Mouse (Mus musculus): ENCODE data around the gene Ube2g2.

Ube2g2 gene

GRCm38 (mm10) chr10:77606855-77607254, 15.2 kb upstream of the Ube2g2 start:
- DNase-seq: no peak

- peak; percentile 43 for DNase-seq
Observed at GRCm38 (mm10) chr10:77607441-77607840, 14.6 kb upstream of the Ube2g2 start.

DNA sequence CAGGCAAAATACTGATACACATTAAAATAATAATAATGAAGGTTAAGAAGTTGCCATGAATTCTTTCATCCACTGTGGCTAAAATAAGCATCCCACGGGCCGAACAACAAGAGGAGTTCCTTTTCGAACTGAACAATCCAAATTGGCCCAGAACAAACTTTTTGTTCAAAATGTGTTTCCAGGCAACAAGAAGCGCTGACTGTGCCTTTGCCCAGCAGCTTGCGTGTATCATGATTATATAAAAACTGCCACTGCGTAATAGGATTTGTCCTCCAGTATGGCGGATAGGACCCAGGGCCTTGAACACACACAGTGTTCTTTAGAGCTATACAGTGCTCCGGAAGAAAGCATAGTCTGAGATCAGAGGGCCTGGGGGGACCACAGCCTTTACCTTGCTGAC, 13.5 kb upstream of the Ube2g2 start:
- no peak for DNase-seq

DNA sequence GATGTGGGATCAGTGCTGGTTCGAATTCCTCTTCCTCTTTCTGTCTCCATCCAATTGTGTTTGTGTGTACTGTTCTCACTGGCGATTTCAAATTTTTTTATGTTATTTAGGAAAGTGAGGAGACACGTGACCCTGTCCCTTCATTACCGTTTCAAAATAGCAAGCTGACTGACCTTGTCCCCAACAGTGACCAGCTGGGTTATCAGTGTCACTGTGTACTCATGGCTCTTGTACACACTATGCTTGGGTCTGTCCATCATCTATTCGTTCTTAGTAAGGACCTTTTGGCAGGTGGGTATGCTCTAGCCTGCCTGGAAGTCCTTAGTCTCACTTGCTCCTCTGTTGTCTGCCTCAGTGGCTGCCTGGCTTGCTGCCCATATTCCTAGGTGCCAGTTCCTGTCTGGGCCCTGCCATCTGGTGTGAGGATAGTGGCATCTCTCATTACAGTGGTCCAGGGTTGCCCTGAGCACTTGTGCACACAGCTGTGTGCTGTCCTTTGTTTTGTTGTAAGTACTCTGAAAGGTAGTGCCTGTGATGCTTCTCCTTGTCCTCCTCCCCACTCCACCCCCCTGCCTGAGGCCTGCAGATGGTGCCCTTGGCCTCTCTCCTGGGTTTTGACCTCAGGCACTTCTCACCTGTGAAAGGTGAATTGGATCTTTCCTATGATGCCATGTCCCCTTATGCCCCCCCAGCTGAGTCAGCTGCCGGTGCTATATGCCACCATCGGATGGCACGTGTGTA, 11.7 kb upstream of the Ube2g2 start:
- DNase-seq: no peak

- peak; percentile 84 for DNase-seq
Observed at GRCm38 (mm10) chr10:77613409-77613808, 8.7 kb upstream of the Ube2g2 start.

- DNase-seq: no peak
Observed at GRCm38 (mm10) chr10:77615647-77616046, 6.4 kb upstream of the Ube2g2 start.

DNA sequence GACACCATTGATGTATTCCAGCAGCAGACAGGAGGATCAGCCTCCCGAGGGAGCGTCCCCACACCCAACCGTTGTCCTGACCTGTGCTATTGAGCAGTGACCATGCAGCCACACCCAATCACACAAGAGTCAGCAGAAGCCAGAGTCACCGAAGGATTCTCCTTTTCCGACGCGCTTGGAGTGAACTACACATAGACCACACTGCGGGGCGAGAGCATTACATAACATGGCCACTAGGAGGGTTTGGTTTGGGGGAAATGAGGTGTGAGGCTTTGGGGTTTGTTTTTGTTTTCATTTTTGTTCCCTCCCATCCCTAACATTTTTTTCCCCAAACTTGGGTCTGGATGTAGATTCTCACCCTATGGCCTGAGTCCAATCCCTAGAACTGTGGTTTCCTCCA, 5.9 kb upstream of the Ube2g2 start:
- DNase-seq: no peak

- peak; percentile 40 for DNase-seq
Observed at GRCm38 (mm10) chr10:77616926-77617325, 5.1 kb upstream of the Ube2g2 start.

DNA sequence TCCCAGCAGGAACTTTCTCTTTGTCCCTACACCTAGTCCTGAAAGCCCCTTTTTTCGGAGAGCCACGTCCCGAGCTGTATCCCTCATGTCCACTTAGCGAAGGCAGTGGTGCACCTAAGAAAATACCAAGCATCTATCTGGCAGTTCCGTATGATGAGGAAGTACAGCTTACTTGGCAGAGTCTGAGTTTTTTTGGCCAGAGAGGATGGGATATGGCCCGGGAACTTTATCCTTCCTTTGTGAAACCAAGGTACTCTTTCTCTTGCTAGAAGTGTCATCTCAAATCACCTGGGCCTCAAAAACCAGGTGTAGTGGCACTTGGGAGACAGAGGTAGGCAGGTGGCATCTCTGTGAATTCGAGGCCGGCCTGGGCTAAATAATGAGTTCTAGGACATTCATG, 529 bp upstream of the Ube2g2 start:
- no peak for DNase-seq

GRCm38 (mm10) chr10:77623069-77623492, 1.0 kb downstream of the Ube2g2 start:
- no peak for DNase-seq

GRCm38 (mm10) chr10:77623639-77624400, 1.7 kb downstream of the Ube2g2 start:
- DNase-seq: no peak

- DNase-seq: no peak
Observed at GRCm38 (mm10) chr10:77624570-77624995, 2.5 kb downstream of the Ube2g2 start.

DNA sequence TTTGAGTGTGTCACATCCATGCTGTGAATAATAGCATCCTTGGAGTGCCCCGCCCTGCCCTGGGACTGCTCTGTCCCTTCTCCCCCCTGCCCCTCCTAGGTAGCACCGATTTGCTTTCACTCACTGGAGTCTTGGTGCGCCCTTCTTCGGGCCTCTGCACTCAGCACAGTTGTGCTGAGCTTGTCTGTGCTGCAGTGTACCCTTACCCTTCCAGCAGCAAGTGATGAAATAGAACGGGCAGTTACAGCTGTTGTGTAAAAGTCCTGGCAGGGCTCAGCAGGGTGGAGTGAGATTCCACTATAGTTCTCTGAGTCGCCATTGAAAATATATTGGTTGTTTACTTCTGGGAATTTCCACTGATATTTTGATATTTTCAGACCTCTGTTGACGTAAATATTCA, 4.0 kb downstream of the Ube2g2 start:
- no peak for DNase-seq

DNA sequence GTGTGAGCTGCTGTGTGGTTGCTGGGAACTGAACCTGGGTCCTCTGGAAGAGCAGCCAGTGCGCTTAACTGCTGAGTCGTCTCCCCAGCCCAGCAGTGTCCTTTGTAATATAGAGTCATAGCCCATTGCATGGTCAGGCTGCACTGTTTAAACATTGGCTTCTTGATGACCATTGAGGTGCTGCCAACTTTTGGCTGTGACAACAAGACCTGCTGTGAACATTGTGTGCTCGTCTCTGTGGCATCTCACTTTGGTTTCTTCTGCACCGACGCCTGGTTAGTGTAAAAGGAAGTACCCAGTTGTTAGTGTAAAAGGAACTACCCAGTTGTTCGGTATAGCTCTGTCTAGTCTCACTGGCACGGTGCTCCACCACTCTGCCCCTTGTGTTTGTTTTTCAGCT, 4.5 kb downstream of the Ube2g2 start:
- no peak for DNase-seq

DNA sequence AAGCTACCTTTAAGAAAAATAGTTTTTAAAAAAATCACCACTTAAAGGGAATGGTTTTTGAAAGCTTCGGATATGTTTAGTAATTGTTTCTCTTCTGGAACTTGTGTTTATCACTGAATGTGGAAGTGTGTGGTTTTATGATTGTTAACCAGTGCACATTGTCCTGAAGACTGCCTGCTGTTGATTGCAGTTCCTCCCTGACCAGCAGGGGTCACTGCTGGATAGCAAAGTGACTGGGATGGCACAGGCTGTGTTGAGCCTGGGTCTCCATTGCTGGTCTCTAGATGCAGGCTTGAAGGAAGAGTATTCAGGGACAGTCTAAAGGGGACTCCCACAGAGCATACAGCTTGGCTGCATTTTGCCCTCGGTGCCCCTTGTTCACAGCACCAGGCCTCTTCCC, 5.4 kb downstream of the Ube2g2 start:
- DNase-seq: peak; percentile 61

DNA sequence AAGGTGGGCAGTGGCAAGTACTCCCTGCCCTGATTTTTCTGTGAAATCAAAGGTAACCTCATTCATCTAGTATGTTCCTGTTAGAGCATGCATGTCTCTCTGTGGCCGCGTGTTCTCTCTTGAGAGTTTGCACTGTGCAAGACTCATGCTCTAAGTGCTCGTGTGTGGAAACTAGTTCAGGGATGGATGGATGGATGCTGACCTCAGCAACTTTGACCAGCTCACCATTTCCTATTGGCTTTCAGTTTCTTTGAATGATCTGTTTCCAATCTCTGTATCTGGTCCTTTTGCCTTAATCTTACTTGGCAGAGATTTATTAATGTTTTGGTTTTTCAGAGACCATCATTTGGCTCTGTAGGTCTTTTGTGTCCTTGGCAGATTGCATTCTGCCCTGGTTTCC, 7.1 kb downstream of the Ube2g2 start:
- DNase-seq: no peak

GRCm38 (mm10) chr10:77629970-77630369, 7.9 kb downstream of the Ube2g2 start:
- no peak for DNase-seq

DNA sequence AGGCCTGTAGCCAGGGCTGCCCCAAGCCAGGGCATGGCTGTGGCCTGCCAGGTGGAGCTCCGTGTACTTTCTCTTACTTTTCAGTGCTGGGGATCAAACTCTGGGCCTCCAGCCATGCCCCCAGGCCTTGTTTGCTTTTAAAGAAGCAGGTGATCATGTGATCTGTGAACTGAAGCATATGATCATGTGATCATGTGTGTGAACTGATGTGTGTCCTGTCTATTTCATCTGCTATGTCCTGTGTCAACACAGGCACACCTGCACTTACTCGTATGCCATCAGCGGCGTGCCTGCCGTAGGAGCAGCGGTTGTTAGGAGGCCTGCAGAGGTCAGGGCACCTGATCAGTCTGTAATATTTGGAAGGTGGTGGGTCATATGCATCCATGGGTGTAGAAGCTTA, 11.9 kb downstream of the Ube2g2 start:
- peak; percentile 38 for DNase-seq

GRCm38 (mm10) chr10:77634452-77635231, 12.6 kb downstream of the Ube2g2 start:
- DNase-seq: no peak

DNA sequence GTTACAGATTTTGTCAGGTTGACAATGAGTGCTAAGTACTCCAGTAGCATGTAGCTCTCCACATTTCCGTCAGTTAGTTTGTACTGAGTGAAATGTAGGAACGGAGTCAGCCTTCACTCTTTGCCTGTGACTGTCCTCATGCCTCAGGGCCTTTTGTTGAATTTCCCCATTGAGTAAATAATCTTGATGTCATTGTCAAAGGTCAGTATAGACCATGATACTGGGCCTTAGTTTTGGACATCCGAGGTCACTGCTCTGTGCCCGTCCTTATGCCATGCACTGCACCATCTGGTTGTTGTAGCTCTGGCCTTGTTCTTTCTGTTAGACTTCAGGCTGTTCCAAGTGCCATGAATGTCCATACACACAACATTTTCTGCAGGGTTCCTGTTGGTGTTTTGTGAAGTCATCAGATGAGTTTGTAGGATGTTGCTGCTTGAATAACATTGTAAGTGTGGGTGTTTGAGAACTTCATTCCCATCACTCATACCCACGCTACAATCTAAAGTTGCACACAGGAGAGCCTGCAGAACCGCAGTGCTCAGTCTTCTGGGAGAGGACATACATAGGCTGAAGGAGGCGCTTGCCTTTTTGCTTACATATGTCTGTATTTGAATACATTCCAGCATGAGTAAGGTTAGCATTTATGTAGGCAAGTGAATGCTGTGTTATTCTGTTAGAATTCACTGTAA, 14.3 kb downstream of the Ube2g2 start:
- DNase-seq: no peak

- DNase-seq: peak; percentile 23
Observed at GRCm38 (mm10) chr10:77638956-77639355, 16.9 kb downstream of the Ube2g2 start.

DNA sequence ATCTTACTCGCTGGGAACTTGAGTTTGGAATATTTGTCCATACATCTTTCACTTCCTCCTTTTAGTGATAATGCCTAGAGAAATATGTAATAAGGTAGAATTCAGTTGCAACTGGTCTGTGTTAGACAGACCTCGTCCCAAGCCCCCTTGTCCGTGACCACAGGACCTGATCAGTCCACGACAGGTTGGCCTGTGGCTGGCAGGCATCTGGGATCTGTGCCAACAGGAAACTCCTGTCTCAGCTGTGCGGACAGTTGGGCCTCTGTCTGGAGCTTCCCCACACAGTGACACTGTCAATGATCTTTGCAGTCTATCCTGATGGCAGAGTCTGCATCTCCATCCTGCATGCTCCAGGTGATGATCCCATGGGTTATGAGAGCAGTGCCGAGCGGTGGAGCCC, 21.1 kb downstream of the Ube2g2 start:
- DNase-seq: no peak

- DNase-seq: no peak
Observed at GRCm38 (mm10) chr10:77645571-77645970, 23.5 kb downstream of the Ube2g2 start.
